Mouse (Mus musculus) liver, adult 2 months (tissue): ENCODE results near the gene Ythdc1.
"Not testable (repeated sequence)": the region's sequence is repeated elsewhere in the genome, so short reads cannot be mapped to it uniquely, and the experiment has no call there.

Experiments used
- CTCF ChIP-seq: fragments of 200-500 bp; IDR thresholded peaks from 2 replicates; pipeline ENCODE4 v1.5.1; 2011; ENCODE audit warnings: low read depth, low read length, control low read depth
- POLR2A ChIP-seq: fragments of 200-500 bp; IDR thresholded peaks from 2 replicates; pipeline ENCODE4 v1.6.1; 2011; ENCODE audit warnings: low read length, control low read depth; ENCODE audit not compliant: insufficient read depth; ENCODE audit errors: extremely low read depth

GRCm38 (mm10) chr5:86841261-86841660 is 37.2 kb downstream of the Ythdc1 start:
- not testable (repeated sequence) for TF ChIP-seq POLR2A, CTCF
